ENCODE assay signal across 18 mouse cellular contexts in genomic region chr11:86875738-86876137, GRCm38 (mm10).
A peak's percentile ranks its signal among the peaks of the same experiment; 100 is the strongest.
DNase-seq lines count a peak whose midpoint lies in the region; ATAC-seq and TF ChIP-seq lines count a peak whose summit lies in the region.
"Had no signal": no experiment of that assay in that cellular context is flagged by ENCODE, and none has a peak within 500 bp of the region (broad histone marks: within the 10 kb centered on the region; RNA-seq: fewer than 3 reads in every experiment).

No protein-coding gene starts in this region.

- H3K27me3 ChIP-seq in kidney, adult 2 months (replicated peaks; ENCODE audit: control insufficient read depth, insufficient read depth, low read length) = no peaks in the 10 kb centered on the region
- no peaks in the 10 kb centered on the region for H3K27me3 ChIP-seq in midbrain, postnatal 0 days (ENCODE audit: insufficient read depth, low read length)
- no peaks in the 10 kb centered on the region for H3K27me3 ChIP-seq in midbrain, embryonic 13.5 days
- H3K27me3 ChIP-seq in Patski = no peaks in the 10 kb centered on the region
- no peaks in the 10 kb centered on the region for H3K27me3 ChIP-seq in forebrain, embryonic 14.5 days (replicated peaks; ENCODE audit: control insufficient read depth, insufficient read depth, low read length)
- H3K27me3 ChIP-seq: forebrain, embryonic 15.5 days; hindbrain, embryonic 12.5 days; limb, embryonic 12.5 days; lung, embryonic 15.5 days; midbrain, embryonic 15.5 days had no signal

- H3K4me3 ChIP-seq in kidney, adult 2 months (ENCODE audit: insufficient read depth, low read depth, low read length) = no peak overlapping the region
- H3K4me3 ChIP-seq in midbrain, postnatal 0 days (ENCODE audit: low read depth, low read length) = no peak overlapping the region
- H3K4me3 ChIP-seq in midbrain, embryonic 13.5 days (replicated peaks) = no peak overlapping the region
- H3K4me3 ChIP-seq in forebrain, embryonic 14.5 days (ENCODE audit: low read depth, low read length) = no peak overlapping the region
- H3K4me3 ChIP-seq: forebrain, embryonic 15.5 days; hindbrain, embryonic 12.5 days; limb, embryonic 12.5 days; lung, embryonic 15.5 days; midbrain, embryonic 15.5 days had no signal

- H3K4me1 ChIP-seq in kidney, adult 2 months (ENCODE audit: control insufficient read depth, insufficient read depth, low read length) = peaks cover 7% of the 10 kb centered on the region; the same call in 1 of the 2 replicates
- H3K4me1 ChIP-seq in midbrain, postnatal 0 days (ENCODE audit: insufficient read depth, low read length) = peaks cover 6% of the 10 kb centered on the region; the same call in 1 of the 2 replicates
- H3K4me1 ChIP-seq in midbrain, embryonic 13.5 days (replicated peaks) = peaks cover 24% of the 10 kb centered on the region
- peaks cover 10% of the 10 kb centered on the region; the same call in 1 of the 2 replicates for H3K4me1 ChIP-seq in forebrain, embryonic 14.5 days (ENCODE audit: control insufficient read depth, insufficient read depth, low read length)

- no peaks in the 10 kb centered on the region for H3K9me3 ChIP-seq in midbrain, postnatal 0 days (ENCODE audit: low read length)
- H3K9me3 ChIP-seq in midbrain, embryonic 13.5 days = no peaks in the 10 kb centered on the region
- no peaks in the 10 kb centered on the region for H3K9me3 ChIP-seq in forebrain, embryonic 14.5 days (replicated peaks; ENCODE audit: control insufficient read depth, low read length)
- H3K9me3 ChIP-seq: forebrain, embryonic 15.5 days; hindbrain, embryonic 12.5 days; lung, embryonic 15.5 days; midbrain, embryonic 15.5 days had no signal

- ATAC-seq in midbrain, postnatal 0 days (ENCODE audit: low FRiP score) = no peak
- no peak for ATAC-seq in midbrain, embryonic 13.5 days
- no peak for ATAC-seq in Patski
- ATAC-seq in erythroblast, adult 5-6 weeks (replicated peaks; ENCODE audit: low FRiP score, poor library complexity, severe bottlenecking) = no peak
- no peak for ATAC-seq in forebrain, embryonic 14.5 days
- ATAC-seq: forebrain, embryonic 15.5 days; midbrain, embryonic 15.5 days had no signal

- no peak overlapping the region for H3K4me2 ChIP-seq in midbrain, postnatal 0 days (ENCODE audit: low read depth, low read length, poor library complexity, severe bottlenecking)
- H3K4me2 ChIP-seq in midbrain, embryonic 13.5 days (replicated peaks) = no peak overlapping the region
- H3K4me2 ChIP-seq in forebrain, embryonic 14.5 days (ENCODE audit: low read length) = no peak overlapping the region
- H3K4me2 ChIP-seq: forebrain, embryonic 15.5 days; hindbrain, embryonic 12.5 days; limb, embryonic 12.5 days; lung, embryonic 15.5 days; midbrain, embryonic 15.5 days had no signal

- CTCF ChIA-PET in Patski (lab: Charles Lee) = interaction anchor here (0.7 to 1.4 kb wide), 2 partner anchors 17 to 71 kb away, joined by 3 to 5 read pairs; no protein-coding TSS in a partner anchor

- POLR2A ChIA-PET in Patski (lab: Charles Lee) = no interaction called here

- in situ Hi-C loops in Patski (cut with MboI; ENCODE audit: low pct_unique_long_range_greater_than_20kb) = no loop called here

- no peak overlapping the region for H3K27ac ChIP-seq in kidney, adult 2 months (ENCODE audit: insufficient read depth, low read depth, low read length)
- H3K27ac ChIP-seq in midbrain, postnatal 0 days (ENCODE audit: low read depth, low read length) = no peak overlapping the region
- H3K27ac ChIP-seq in midbrain, embryonic 13.5 days = no peak overlapping the region
- no peak overlapping the region for H3K27ac ChIP-seq in forebrain, embryonic 14.5 days (ENCODE audit: low read depth, low read length)
- H3K27ac ChIP-seq: forebrain, embryonic 15.5 days; hindbrain, embryonic 12.5 days; limb, embryonic 12.5 days; lung, embryonic 15.5 days had no signal

- 55% methylated on average over 1 of the region's 1 CpGs for WGBS in kidney, adult 2 months
- WGBS in midbrain, postnatal 0 days = 82% methylated on average over 1 of the region's 1 CpGs
- WGBS in midbrain, embryonic 13.5 days = 83% methylated on average over 1 of the region's 1 CpGs
- WGBS in forebrain, embryonic 14.5 days = 93% methylated on average over 1 of the region's 1 CpGs

- TF ChIP-seq POLR2A in kidney, adult 2 months (IDR thresholded peaks at IDR 0.05; ENCODE audit: low read depth, low read length) = no peak

- H3K9ac ChIP-seq in midbrain, postnatal 0 days (replicated peaks; ENCODE audit: low read length, poor library complexity, severe bottlenecking) = no peak overlapping the region
- no peak overlapping the region for H3K9ac ChIP-seq in midbrain, embryonic 13.5 days (replicated peaks)
- H3K9ac ChIP-seq in forebrain, embryonic 14.5 days (ENCODE audit: low read length) = no peak overlapping the region
- H3K9ac ChIP-seq: forebrain, embryonic 15.5 days; hindbrain, embryonic 12.5 days; limb, embryonic 12.5 days; lung, embryonic 15.5 days; midbrain, embryonic 15.5 days had no signal

- H3K36me3 ChIP-seq in kidney, adult 2 months (ENCODE audit: control insufficient read depth, insufficient read depth, low read length) = no peaks in the 10 kb centered on the region
- H3K36me3 ChIP-seq in midbrain, postnatal 0 days (ENCODE audit: insufficient read depth, low read length) = no peaks in the 10 kb centered on the region
- no peaks in the 10 kb centered on the region for H3K36me3 ChIP-seq in midbrain, embryonic 13.5 days
- no peaks in the 10 kb centered on the region for H3K36me3 ChIP-seq in forebrain, embryonic 14.5 days (ENCODE audit: control insufficient read depth, insufficient read depth, low read length)
- H3K36me3 ChIP-seq: forebrain, embryonic 15.5 days; hindbrain, embryonic 12.5 days; limb, embryonic 12.5 days; lung, embryonic 15.5 days; midbrain, embryonic 15.5 days had no signal

- DNase-seq in kidney, adult 2 months = no peak
- DNase-seq in kidney, adult 8-10 months = no peak
- DNase-seq in midbrain, postnatal 0 days (ENCODE audit: low spot score) = no peak
- no peak for DNase-seq in Patski (ENCODE audit: low read depth, low spot score)
- DNase-seq in forebrain, embryonic 14.5 days (ENCODE audit: low spot score) = no peak
- DNase-seq: cerebellum, adult 11 months; cerebellum, postnatal 36 days; heart, adult 11 months; kidney, postnatal 10 days; retina, postnatal 1 day; thymus, adult 2 months had no signal

- 0 out of 2 replicates have a peak, but pooled peaks have one; percentile 2 for TF ChIP-seq CTCF in kidney, adult 2 months (conservative IDR thresholded peaks at IDR 0.05; ENCODE audit: insufficient read depth, insufficient read length, low read depth, low read length)
- TF ChIP-seq CTCF in midbrain, postnatal 0 days (IDR thresholded peaks at IDR 0.05) = peak; percentile 33
- TF ChIP-seq CTCF in Patski (IDR thresholded peaks at IDR 0.05) = peak; percentile 38
